Mouse (Mus musculus) heart, adult 8-10 months (tissue): ENCODE results near the gene Wdr5. TPM values are rescaled to one million over a fixed set of nuclear protein-coding genes. Genes with fewer than 3 reads are reported as not detected.

Source experiments
- DNase-seq: peaks from one replicate; pipeline ENCODE4 v3.0.0; 2022; ENCODE audit warnings: low spot score
- total RNA-seq, 4 experiments: library from RNA; stranded (reverse); gene quantifications; 2 replicates each; pipeline ENCODE4 v1.2.4; 2022

The Wdr5 gene
- total RNA-seq, 4 experiments from 2014 or later: 22.0 to 25.5 (median 23.5) TPM

DNA sequence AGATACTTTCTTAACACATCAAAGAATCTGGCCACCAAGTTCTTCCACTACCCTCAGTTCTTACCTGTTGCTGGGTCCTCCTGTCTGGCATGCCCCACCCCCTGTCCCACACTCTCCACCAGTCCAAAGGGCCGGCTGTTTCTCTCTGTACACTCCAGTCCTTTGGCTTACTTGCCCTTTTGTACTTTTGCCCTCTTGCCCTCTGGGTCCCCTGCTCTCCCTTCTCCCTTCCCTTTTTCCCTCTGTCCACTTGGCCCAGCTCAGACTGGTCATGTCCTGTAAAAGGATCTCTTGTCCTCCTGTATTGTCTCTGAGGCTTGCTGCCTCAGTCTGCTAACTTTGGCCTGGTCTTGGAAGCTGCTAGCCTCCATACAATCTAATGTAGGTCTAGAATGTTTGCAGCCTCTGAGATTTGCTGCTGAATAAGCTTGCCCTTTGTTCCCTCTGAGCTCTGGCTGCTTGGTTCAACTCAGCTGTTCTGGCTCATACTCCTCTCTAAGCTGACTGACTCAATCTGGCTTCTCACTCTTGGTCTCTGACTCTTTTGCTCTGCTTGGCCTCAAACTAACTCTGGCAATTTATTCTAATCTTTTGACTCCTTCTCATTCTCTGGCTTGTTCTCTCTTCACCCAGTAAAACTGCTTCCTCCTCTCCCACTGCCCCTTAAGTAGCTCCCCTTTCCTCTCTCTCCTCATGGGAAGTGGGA, 33.9 kb downstream of the Wdr5 start:
- DNase-seq: no peak

DNA sequence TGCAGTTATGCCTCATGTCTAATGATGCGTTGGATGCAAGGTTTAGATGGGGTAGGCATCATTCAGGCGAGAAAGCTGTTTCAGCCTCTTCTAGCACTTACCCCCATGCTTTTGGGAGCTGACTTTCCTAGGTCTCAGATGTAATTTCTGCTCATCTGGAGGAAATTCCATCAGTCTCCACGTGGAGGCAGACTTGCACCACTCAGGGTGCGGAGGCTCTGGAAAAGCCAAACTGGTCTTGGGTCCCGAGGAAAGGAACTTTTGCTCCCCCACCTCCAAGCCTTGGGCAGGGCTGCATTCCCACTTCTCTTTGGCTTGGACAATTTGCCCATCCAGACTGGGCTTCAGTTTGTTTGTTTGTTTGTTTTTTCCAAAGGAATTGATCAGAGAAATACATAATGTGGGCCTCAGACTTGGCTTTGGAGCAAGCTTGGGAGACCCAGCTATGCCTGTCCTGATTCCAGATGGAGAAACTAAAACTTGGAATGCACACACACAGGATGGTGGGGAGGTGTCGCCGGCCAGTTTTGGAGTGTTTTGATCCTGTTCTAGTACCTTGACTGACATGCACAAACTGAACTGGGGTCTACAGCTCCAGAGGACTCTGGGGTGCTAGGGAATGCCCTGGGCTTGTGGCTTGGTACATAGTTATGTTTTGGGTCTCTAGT, 37.8 kb downstream of the Wdr5 start:
- DNase-seq: peak; percentile 81

DNA sequence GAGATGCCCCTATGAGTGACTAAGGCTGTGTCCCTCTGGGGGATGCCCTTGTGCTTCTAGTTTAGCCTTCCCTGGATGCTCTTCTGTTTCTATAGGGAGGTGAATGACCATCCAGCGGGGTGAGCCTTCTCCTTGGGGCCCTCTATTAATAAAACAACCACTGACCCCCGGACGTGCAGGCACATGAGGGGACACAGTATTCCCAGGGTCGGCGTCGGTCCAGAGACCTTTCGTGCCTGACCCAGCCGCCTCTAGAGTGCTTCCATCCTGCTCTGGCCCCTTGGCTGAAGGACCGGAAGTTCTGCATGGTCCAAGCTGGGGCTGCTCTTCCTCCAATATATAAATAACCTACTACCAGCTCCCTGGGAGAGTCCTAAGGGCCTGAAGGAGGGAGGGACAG, 39.4 kb downstream of the Wdr5 start:
- DNase-seq: peak; percentile 50

DNA sequence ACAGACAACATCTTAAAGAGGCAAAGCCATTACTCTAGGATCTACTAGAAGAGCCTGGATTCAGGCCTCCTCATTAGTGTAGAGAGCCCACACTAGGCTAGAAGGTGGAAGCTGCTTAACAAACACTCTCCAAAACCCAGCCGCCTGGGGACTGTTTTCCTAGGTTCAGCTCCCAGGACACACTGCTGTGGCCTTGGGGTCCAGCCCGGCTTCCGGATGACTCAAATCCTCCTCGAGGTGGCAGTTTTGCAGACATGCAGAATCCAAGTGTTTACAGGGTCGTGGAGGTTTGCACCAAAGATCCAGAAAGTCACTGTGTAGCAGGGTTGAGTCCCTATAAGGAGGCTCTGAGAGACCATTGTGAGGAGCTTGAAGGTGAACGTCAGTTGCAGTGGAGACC, 42.0 kb downstream of the Wdr5 start:
- no peak for DNase-seq

DNA sequence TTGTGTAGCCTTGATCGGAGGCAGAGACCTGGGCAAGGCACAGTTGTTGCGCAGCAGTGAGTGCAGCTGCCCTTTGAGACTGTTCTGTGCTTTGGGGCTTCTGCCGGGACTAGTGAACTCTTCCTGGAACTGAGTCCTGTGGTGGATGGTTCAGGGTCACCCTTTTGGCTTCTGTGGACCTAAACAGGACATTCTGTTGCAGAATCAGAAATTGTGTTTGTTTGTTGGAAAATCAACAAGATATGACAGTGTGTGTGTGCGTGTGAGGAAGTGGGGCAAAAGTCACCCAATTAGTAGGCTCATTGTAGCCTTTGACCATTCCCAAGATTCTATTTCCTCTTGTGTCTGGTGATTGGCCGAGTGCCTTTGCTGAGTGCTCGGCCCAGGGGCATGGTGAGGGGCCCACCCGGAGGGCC, 45.8 kb downstream of the Wdr5 start:
- no peak for DNase-seq

DNA sequence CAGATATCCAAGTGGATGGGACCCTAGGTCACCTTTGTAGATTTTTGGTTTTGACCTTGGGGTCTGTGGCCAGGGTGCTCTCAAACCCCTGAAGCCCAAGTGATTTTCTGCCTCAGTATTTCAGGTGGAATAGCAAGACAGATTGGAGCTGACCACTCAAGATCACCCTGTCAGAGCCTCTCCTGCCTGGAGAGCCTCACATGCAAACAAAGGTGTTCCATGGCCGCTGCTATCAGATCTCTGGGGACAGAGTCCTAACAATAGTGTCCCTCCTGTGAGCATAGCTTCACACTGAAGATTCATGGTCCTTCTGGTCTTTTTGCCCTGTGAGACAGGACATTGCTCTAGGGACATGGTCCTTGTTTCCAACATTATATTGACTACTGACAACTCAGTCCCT, 46.2 kb downstream of the Wdr5 start:
- DNase-seq: no peak

DNA sequence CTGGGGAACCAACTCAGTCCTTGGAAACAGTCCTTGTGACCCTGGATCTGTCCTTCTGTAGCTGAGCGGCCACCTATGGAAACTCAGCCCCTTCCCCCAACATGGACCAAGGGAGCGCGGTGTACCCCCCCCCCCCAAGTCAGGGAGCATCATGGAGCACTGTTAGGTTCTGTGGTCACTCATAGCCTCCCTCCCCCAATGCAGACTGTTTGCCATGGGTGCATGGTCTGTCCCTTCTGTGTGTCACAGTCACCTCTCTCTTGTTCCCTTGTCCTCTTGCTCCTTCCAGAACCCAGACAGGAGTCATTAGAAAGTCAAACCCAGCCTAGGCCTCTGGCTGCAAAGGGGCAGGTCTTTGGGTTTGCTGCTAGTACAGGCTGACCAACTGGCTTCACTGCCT, 46.9 kb downstream of the Wdr5 start:
- no peak for DNase-seq

DNA sequence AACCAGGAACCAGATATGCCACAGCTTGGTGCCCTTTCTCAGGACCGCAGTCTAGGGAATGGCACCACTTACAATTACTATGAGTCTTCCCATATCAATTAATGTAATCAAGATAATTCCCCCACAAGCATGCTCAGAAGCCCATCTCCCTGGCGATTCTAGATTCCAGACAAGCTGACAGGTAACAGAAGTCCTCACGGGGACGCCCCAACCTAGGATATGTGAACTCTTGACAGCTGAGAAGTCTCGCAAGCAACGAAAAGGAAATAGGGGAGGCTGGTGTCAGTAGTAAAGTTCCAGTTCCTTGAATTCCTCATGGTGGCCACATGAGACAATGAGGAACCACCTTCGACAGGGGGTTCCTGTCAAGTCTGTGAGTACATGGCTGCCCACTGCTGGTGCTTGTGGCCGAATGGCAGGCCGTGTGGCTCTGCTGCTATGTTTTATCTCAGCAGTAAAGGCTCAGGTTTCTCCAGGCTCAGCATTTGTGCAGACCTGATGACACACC, 48.7 kb downstream of the Wdr5 start:
- no peak for DNase-seq

DNA sequence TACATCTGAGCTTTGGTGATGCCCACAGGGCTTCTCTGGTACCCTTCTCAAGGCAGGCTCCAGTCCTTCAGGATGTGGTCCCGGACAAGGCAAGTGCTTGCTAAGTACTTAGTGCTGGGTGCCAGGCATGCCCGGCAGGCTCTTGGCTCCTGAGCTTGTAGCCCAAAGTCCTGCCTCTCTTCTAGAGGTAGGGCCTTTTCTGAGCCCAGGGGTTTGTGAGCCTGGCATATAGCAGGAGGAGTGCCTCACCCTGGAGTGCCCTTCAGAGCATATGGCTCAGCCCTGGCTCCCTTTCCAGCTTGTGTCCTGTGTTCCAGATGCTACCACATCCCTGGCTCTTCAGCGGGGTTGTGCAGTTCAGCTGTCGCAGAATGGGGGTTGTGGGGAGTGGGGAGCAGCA, 49.7 kb downstream of the Wdr5 start:
- DNase-seq: no peak

DNA sequence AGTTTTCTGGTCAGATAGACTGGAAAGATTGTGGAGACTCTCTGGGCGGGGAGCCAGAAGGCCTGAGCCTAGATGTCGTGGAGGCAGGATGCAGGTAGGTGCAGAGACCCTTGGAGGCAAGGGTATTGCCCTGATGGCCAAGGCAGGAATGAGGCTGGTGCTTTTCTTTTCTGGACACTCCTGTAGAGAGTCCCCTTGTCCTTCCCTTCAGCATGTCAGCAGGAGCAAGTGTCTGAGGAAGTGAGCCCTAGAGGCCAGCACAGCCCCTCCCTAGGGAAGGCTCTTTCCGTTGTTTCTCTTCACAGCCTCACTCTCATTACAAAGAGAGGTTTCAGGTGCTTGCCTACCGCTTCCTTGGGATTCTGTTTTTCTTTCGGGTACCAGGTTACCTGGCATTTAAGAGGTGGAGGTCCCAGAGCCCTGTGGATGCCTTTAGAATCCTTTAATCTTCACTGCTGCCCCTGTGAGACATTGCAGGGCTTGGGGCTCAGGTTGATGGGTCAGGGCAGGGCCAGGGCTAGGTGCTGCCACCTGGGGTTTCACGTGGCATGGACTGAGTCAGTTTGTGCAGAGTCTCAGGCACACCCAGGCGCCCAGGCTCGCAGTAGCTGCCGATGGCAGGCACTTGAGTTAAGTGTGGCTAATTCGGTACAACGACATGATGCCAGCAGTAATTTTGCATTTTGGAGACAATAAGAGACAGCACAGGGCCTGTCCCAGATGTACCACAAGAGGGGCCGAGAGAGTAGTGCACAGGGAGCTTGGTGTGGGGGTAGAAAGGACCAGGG, 50.6 kb downstream of the Wdr5 start:
- peak; percentile 18 for DNase-seq

DNA sequence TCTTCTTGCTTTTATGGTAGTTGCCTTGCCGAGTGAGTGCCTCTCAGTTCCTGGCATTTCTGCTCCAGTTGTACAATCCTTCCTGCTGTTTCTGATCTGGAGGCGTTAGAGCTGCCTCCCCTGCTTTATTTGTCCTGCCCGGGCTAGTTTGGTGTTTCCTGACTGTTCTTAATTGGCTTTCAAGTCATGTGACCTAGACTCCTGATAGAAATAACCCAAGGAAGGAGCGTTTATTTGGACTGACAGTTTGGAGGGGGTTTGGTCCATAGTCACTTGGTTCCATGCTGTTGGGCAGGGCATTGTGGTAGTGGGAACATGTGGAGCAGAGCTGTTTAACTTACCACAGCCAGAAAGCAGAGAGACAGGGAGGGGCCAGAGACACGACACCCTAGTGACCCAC, 55.9 kb downstream of the Wdr5 start:
- DNase-seq: no peak

DNA sequence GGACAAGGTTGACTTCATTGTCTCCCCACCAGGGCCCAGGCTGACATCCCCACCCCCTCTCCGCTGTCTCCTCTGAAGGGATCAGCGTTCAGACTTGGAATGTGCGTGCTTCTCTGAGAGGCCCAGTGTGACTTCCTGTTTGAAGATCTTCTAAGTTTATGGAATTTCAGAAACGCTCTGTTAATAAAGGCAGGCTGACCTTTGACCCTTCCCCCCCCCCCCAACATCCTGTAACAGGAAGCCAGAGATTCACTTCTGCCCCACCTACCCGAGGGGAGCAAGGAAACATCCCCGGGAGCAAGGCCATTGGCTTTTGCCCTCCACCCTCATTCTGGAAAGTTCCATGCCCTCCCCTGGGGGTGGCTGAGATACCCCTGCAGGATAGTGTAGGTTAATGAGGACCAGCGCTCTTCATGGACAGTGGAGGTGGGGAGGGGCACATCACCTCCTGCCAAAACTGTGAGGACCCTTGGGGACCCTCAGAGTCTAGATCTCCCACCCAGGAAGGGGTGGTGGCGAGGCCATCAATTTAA, 57.4 kb downstream of the Wdr5 start:
- DNase-seq: peak; percentile 13

DNA sequence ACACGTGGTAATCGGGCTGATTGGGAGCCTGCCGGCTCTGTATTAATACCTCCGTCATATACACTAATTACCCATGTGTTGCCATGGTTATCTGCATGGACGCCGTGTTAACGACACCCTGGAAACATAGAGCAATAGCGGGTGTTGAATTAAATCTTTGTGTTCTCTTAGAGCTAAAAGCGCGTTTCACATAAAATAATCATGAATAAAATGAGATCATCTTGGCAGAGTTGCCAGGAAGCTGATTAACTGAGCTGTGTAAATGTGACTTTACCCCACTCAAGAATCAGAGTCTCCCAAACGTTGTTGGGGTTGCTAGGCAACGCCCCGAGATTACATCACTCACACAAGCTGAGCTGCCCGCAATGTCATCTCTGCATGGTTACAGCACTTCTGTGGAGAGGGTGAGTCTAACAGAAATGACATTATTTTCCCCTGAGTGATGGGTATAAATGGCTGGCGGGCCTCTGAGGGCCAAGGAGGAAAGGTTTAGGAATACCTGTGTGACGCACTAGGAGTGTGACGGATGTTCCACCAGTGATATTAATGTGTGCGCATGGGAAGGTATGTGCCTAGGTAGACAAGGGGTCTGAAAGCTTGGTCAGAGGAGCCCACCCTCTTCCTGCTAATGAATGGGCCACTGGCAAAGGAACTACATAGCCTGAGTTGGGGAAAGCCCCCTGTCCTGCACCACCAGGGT, 58.1 kb downstream of the Wdr5 start:
- peak; percentile 71 for DNase-seq

DNA sequence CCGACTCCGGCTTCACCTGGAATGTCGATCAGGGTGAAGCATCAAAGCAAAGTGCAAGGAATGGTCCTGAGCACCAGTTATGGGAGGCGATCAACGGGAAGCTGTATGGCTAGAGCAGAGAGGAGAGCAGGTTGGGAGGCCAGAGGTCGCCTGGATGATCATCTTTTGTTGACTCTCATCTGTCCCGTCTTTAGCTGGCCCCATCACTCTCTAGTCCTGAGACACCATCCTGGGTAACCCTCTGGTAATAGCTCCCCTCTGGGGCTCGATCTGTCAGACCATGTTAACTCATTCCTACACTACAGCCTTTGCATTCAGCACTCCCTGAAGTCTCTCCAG, 58.6 kb downstream of the Wdr5 start:
- no peak for DNase-seq

DNA sequence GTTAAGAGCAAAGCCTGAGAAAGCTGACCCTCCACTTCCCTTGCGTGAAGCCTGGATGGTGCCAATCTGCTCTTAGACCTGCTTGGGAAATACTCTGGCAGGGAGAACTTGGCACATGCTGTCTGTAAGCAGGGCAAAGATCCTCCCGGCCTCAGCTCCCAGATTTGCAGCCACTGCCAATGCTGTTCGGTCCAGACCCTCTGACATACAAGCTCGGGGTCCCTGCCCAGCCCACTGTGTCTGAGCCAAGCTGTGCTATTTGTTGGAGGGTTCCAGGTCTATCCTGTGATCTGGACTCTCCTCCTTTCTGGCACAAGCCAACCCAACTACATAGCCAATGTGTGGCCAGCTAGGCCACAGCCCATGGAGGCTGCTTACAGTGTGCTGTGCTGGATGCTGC, 61.5 kb downstream of the Wdr5 start:
- DNase-seq: no peak

DNA sequence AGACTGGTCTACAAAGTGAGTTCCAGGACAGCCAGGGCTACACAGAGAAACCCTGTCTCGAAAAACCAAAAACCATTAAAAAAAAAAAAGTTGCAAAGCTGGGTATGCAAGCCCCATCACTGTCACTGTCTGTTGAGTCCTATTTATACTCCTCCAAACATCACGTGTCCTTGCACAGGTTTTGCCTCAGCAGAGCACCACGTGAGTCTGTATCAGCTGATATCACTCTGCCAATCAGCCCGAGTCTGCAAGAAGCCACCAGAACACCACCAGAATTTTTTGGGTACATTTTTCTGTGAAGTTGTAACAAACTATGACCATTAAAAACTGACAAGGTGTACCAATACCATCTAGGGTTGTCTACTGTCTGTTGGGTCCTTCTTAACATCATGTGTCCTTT, 63.6 kb downstream of the Wdr5 start:
- DNase-seq: no peak

DNA sequence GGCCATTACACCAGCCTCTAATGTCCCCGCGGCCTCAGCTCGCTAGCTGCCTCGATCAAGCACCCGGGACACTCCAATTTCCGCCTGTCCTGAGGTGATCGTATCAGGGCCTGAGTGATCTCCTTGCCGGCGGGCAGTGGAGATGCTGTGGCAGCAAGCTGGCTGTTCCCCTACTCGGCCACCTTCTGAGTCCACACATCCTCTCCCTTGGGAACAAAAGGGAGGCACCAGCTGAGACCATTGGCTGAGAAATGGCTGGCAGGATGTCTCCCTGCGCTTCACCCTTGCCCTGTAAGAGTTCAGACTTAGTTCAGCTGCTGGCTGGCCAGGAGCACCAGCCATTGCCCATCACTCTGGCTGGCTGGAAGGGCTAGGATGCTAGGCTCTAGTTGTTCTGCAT, 67.2 kb downstream of the Wdr5 start:
- DNase-seq: no peak

DNA sequence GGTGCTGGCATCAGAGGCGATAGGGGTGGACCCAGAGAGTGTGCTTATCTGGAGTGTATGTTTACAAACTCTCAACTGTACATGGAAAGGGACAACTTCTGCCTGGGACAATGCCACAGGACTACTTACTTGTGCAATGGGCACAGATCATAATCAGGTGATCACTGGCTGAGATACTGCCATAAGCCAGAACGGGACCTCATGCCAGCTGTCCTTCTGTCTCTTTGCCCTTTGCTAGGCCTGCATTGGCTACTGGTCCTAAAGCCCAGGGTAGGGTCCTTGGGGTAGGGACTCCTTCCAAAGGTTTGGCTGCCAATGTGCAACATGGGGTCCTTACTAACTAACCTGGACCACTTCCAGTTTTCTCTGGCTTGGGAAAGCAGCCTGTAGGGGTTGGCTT, 68.1 kb downstream of the Wdr5 start:
- DNase-seq: no peak

DNA sequence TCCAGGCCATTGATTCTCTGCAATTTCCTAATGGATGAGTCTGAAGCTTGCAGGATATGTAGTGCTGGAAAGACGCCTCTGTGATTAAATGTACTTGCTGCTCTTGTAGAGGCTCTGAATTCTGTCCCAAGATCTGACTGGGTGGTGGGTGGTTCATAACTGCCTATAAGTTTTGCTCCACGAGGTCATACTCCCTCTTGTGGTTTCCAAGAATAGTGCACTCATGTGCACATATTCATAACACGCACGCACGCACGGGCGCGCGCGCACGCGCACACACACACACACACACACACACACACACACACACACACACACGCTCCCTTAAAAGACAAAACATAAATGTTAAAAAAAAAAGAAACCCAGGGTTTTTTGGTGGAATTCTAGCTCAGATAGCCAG, 69.6 kb downstream of the Wdr5 start:
- no peak for DNase-seq
